Mouse (Mus musculus) heart, adult 2 months (tissue): ENCODE results near the gene Kcnq5.

Experiments used
- CTCF ChIP-seq: fragments of 200-600 bp; IDR thresholded peaks from 2 replicates; pipeline ENCODE4 v1.8.1; 2022; ENCODE audit warnings: antibody characterized with exemption, mild to moderate bottlenecking, moderate library complexity
- POLR2A ChIP-seq: fragments of 200-500 bp; IDR thresholded peaks from 2 replicates; pipeline ENCODE4 v1.6.1; 2011; ENCODE audit warnings: mild to moderate bottlenecking, low read depth, low read length, control low read depth; ENCODE audit not compliant: insufficient read depth

DNA sequence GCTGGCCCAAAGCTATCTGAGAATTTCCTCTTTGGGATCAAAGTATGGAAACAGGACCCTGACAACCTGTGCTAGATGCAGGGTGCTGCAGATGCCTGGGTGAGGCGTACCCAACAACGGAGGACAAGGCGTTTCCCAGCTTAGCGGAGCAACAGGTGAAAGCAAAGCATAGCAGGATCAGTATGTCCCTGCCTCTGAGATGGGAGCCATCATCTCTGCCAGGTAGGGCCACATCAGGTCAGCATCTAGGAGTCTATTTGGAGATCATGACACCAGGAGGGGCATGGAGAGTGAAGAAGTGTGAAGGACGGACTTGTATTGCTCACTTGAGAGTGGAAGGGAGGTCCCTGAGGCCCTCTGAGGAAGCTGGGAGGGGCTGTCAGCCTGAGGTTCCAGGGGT is 505.8 kb downstream of the Kcnq5 start:
- TF ChIP-seq POLR2A, result no peak
- no peak for TF ChIP-seq CTCF
